Mouse (Mus musculus) kidney, postnatal 36 days (tissue): ENCODE data around the gene Ppp4r3b.

ENCODE experiments used
- DNase-seq, 2 experiments: peaks; one replicate each; pipeline ENCODE4 v3.0.0; 2021 to 2022; ENCODE audit warnings: mixed read lengths in 2 of 2

Ppp4r3b gene

DNA sequence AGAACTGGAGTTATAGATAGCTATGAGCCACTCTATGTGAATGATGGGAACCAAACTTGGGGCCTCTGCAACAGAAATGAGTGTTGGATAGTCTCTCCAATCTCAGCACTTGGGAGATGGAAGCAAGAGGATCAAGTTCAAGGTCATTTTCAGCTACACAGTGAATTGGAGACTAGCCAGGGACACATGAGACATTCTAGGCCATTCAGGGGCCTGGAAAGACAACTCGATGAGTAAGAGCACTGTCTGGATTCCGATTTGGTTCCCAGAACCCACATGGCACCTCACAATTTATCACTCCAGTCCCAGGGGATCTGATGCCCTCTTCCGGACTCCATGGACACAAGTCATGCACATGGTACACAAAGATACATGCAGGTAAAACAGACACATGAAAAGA, 65.9 kb downstream of the Ppp4r3b start:
- DNase-seq = no peak

DNA sequence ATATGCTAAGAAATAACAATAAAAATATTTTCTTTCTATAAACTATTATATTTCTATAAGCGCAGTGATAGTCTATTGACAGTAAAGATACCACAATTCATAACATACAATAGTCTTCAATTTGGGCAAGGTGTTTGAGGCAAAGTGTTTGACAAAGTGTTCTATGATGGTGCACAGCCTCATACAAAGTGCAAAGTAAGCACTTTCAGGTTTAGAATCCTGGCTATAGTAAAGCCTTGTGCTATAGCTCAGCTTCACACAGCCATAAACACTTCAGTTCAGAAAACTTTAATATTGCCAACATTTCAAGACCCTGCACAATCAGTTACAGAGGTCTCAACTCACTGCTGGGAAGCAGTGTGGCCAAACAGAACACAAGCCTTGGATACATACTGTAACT, 66.7 kb downstream of the Ppp4r3b start:
- no peak for DNase-seq

DNA sequence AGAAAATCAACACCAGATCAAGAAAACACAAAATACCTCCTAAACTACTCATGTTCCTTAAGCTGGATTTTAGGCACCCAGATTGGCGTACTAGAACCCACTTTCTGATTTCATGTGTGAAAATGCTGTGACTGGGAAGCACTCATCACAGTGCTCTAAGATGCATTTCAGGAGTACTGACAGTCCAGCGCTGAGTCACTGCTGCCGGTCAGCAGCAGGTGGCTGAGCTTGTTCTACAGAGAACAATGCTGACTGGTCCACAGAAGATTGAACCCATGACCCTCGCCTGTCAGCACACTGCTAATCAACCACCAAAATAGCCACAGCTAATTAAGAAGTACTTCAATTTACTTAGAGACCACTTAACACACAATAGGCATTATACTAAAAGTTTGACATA, 69.3 kb downstream of the Ppp4r3b start:
- DNase-seq = no peak

DNA sequence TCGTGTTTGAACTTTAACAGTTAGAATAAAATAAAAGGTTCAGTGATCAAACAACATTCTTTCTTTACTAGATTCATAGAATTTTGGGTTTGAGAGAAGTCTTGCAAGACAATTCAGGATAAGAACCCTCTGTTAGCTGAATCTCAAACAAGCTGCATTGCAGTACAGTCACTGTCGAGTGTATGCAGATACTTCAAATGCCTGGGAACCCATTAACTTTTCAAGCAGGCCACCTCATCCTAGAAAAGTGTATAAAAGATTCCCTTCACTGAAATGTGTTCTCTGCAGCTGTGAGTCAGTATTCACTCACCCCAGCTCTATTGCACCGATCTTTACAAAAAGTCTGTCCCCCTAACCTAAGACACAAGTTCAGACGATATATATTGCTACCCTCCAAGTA, 73.3 kb downstream of the Ppp4r3b start:
- DNase-seq = no peak

DNA sequence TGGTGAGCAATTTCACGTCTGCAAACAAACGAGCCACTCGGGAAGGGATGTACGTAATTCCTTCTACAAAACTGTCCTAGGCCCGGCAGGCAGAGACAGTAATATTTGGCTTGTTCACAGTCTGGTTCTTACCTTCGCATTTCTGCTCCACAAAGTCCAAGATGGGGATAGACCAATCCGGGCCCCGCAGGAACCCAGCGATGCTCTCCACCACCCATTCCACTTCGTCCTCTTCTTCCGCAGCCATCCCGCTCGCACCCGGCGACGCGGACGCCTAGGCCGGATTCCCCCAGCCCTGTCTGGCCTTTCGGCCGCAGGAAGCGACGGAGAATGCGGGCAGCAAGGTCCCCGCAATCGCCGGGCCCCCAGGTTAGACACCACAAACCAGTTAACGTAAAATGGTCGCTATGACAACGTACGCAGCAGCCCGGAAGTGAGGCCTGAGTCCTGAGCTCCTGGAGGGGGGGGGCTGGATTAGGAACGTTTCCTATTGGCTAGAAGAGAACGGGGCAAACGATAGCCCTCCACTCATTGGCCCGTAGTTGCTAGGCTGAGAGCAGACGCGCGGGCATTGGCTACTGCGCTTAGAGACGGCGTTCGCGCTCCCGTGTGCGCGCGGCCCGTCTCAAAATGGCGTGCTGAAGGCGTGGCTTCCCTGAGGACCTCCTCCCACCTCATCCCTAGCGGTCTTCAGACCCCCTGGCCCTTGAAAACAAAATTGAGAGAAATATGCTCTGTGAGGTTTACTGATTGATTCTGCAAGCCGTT, 74.4 kb downstream of the Ppp4r3b start, which contains the start of gene Cfap36:
Gene Cfap36 (minus strand): TSS at position 527 of the 768 bp plus-strand sequence.
- peak; percentile 94 to 97 for DNase-seq

DNA sequence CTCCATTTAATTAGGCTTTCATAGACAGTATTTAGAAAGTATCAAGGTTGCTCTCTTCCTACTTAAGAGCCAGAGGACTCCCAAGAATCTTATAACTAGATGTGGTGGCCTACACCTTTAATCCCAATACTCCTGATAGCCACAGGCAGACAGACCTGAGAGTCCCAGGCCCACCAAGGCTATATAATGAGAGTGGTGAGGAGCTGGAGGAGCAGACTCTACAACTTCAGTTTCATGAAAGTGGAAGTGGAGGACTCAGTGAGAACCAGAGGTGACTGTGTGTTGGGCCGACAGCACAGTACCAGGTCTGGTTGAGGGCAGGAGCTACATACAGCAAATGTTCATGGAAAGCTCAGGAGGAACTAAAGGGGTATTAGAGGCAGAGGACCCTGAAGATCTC, 75.0 kb downstream of the Ppp4r3b start:
- DNase-seq = no peak

DNA sequence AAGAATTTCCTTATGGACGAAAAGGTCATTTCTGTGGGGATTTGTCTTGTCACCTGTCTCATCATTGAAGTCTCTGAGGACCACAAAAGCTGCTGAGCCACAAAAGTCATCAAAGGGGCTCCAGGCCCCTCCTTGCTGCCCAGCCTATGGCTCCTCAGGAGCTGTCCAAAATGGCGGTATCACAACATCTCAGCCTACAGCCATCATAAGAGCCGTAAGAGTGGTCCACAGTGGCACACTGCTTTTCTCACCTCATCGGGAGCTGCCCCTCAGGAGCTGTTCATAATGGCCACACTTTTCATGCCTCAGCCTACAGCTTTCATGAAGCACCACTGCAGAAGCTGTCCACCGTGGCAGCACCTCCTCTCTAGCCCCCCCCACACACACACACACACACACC, 75.7 kb downstream of the Ppp4r3b start:
- no peak for DNase-seq

DNA sequence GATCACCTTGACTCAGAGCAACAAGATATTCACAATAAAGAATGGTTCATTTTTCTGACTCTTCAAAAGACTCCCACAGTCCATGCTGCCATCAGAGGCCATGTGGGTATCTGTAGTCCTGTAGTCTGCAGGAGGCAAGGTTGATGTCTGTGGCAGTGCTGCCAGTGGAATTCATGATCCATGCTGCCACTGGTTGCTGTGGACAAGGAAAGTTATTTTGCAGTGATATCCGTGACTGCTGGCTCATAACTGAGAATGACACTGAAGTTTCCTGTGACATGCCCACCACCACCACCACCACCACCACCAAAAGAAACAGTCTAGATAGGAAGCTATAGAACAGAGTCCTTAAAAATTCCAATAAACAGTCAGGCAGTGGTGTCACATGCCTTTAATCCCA, 82.0 kb downstream of the Ppp4r3b start:
- no peak for DNase-seq

DNA sequence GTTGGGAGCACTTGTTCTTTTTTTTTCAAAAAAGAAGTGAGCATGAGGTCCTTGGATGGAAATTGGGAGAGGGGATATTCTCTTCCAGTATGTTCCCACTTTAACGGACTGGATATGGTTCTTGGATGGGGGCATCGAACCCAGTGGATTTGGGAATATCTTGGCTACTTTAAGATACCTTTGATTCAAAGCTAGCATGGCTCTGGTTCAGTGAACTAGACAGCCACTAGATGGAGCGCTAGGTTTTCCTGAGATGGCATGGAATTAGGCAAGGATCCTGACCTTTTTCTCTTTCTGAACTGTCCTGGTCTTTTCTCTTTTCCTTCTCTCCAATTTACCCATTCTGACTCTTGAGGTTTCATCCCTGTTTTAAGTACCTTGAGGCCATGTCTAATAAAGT, 95.1 kb downstream of the Ppp4r3b start:
- peak; percentile 45 to 74 for DNase-seq
